Mouse (Mus musculus) liver, embryonic 14.5 days (tissue): ENCODE data around the gene Senp5.

Source experiments
- CTCF ChIP-seq: IDR thresholded peaks from 2 replicates; pipeline ENCODE4 v1.5.1; 2016; ENCODE audit warnings: antibody characterized with exemption, low read depth, control low read depth
- EP300 ChIP-seq: IDR thresholded peaks from 2 replicates; pipeline ENCODE4 v1.6.1; 2016; ENCODE audit warnings: antibody characterized with exemption, low read depth

DNA sequence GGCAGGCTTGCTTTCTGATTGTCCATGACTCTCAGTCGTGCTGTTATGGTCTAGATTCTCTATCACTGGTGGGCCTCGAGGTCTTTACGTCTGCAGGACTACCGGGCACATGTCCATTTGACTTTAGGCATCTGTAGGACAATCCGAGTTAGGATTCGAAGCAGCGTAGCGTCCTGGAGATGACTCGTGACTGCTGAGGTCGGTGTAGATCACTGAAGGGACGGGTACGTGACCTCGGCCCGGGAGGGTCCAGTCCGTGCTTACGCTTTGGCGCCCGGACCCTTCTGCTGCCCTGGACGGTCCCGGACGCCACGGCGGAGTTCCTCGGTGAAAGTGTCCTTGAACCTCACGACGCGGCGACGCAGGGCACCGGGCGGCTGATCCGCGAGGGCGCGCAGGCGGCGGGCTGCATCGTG lies 55.2 kb downstream of the Senp5 start:
- no peak for TF ChIP-seq CTCF
- TF ChIP-seq EP300, result no peak
